Mouse (Mus musculus) midbrain, embryonic 14.5 days (tissue): Measurements from ENCODE around the gene Map6. TPM values are rescaled to one million over a fixed set of nuclear protein-coding genes. Genes with fewer than 3 reads are reported as not detected.
A peak's percentile ranks its signal among the peaks of the same experiment; 100 is the strongest.

Source experiments
- ATAC-seq: fragments of 200-750 bp; cut with Nextera tagmentation; 2 replicates; pipeline ENCODE4 v1.8.0; 2017; ENCODE audit warnings: moderate number of reproducible peaks, moderate library complexity; ENCODE audit not compliant: low FRiP score, low TSS enrichment
- DNase-seq: peaks from one replicate; pipeline ENCODE4 v3.0.0-alpha.2; 2015
- H3K27ac ChIP-seq: fragments of 300-500 bp; sonication (generic); replicated peaks from 2 replicates; pipeline ENCODE4 v1.5.1; 2014; ENCODE audit warnings: mild to moderate bottlenecking, low read depth, low read length, moderate library complexity
- H3K27me3 ChIP-seq: fragments of 300-500 bp; sonication (generic); 2 replicates; pipeline ENCODE4 v1.6.1; 2014; ENCODE audit warnings: low read length, control low read depth, mixed read lengths; ENCODE audit not compliant: control insufficient read depth, insufficient read depth
- H3K36me3 ChIP-seq: fragments of 300-500 bp; sonication (generic); 2 replicates; pipeline ENCODE4 v1.6.1; 2014; ENCODE audit warnings: low read length, control low read depth; ENCODE audit not compliant: control insufficient read depth, insufficient read depth
- H3K4me1 ChIP-seq: fragments of 300-500 bp; sonication (generic); 2 replicates; pipeline ENCODE4 v1.6.1; 2014; ENCODE audit warnings: mild to moderate bottlenecking, antibody characterized with exemption, low read length, control low read depth; ENCODE audit not compliant: control insufficient read depth, insufficient read depth
- H3K4me2 ChIP-seq: fragments of 300-500 bp; sonication (generic); 2 replicates; pipeline ENCODE4 v1.6.1; 2014; ENCODE audit warnings: mild to moderate bottlenecking, low read length, moderate library complexity
- H3K4me3 ChIP-seq: fragments of 300-500 bp; sonication (generic); replicated peaks from 2 replicates; pipeline ENCODE4 v1.5.1; 2014; ENCODE audit warnings: low read depth, low read length
- H3K9ac ChIP-seq: fragments of 300-500 bp; sonication (generic); replicated peaks from 2 replicates; pipeline ENCODE4 v1.6.1; 2014; ENCODE audit warnings: mild to moderate bottlenecking, low read length, moderate library complexity
- H3K9me3 ChIP-seq: fragments of 300-500 bp; sonication (generic); 2 replicates; pipeline ENCODE4 v1.6.1; 2016; ENCODE audit warnings: low read length, control low read depth, mixed read lengths; ENCODE audit not compliant: control insufficient read depth
- WGBS: fragments of 180-500 bp; shearing (Covaris S2); extraction: QIAGEN DNeasy Blood & Tissue Kit; methylation state at CpG from one replicate; pipeline ENCODE4 v1.1.7; 2014; 5-methylcytosine and 5-hydroxymethylcytosine counted together
- polyA plus RNA-seq: library from polyadenylated mRNA; unstranded; fragments of >200 nt; fragmentation: Nextera tagmentation; extraction: Ambion mirVana; gene quantifications from 2 replicates; pipeline ENCODE4 v1.2.1, GENCODE M21; 2014

The Map6 gene
- polyA plus RNA-seq, 1 experiment from 2014 or later: 102 TPM

DNA sequence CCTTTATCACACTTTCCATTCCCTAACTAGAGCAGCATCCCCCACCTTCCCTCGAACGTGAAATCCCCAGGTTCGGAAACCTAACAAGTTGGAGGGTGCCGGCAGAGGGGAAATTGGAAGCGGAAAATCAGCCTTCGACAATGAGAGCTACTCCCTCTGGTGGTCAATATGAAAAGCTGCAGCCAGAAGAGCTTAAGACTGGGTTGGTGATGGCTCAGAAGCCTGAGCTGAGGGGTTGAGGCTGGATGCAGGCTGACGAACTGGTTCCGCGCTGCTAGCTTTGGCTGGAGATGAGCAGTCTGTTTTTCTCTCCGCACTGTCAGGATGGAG lies 17.7 kb upstream of the Map6 start:
- peak; percentile 57; the same call in 1 of the 2 replicates for ATAC-seq
- Histone ChIP-seq H3K27ac (no peak overlapping the region), H3K9ac (no peak overlapping the region), H3K4me1 (no peaks in the 10 kb centered on the region), H3K9me3 (no peaks in the 10 kb centered on the region), H3K27me3 (no peaks in the 10 kb centered on the region; the same call in 1 of the 2 replicates), H3K4me3 (peak overlapping the region; percentile 34), H3K4me2 (peak overlapping the region; percentile 60), H3K36me3 (no peaks in the 10 kb centered on the region)
- 1% methylated on average over 10 of the region's 10 CpGs for WGBS
- peak; percentile 94 for DNase-seq

- Histone ChIP-seq H3K27ac (no peak overlapping the region), H3K4me3 (no peak overlapping the region), H3K27me3 (no peaks in the 10 kb centered on the region; the same call in 1 of the 2 replicates), H3K9ac (no peak overlapping the region), H3K36me3 (no peaks in the 10 kb centered on the region), H3K4me1 (no peaks in the 10 kb centered on the region), H3K4me2 (no peak overlapping the region), H3K9me3 (no peaks in the 10 kb centered on the region)
- WGBS: 36% methylated on average over 9 of the region's 9 CpGs
- ATAC-seq (no peak), DNase-seq (no peak)
Observed at GRCm38 (mm10) chr7:99250386-99250785, 16.9 kb upstream of the Map6 start.

DNA sequence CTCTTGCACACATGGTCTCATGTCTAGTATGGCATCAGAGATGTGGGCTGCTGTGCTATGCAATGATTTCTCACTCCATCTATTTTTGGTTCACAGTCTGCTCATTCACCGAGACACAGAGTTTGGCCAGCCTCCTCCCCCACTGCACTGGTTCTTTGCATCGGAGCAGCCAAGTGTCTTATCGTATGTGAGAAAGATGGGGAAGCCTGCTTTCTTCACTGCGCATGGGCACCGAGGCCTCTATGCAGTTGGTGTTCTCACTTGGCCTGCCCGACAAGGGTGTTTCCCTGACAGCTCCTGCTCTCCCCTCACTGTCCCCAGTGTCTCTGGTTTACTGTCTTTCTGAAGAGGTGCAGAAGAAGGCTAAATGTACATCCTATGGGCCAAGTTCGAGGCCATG lies 12.2 kb upstream of the Map6 start:
- ATAC-seq (no peak), DNase-seq (no peak)
- no peak overlapping the region for H3K27ac ChIP-seq
- H3K9ac ChIP-seq: no peak overlapping the region
- no peak overlapping the region for H3K4me3 ChIP-seq
- WGBS: 91% methylated on average over 7 of the region's 7 CpGs
- no peak overlapping the region for H3K4me2 ChIP-seq
- no peaks in the 10 kb centered on the region for H3K27me3 ChIP-seq
- H3K4me1 ChIP-seq: no peaks in the 10 kb centered on the region
- no peaks in the 10 kb centered on the region for H3K9me3 ChIP-seq
- H3K36me3 ChIP-seq: no peaks in the 10 kb centered on the region

DNA sequence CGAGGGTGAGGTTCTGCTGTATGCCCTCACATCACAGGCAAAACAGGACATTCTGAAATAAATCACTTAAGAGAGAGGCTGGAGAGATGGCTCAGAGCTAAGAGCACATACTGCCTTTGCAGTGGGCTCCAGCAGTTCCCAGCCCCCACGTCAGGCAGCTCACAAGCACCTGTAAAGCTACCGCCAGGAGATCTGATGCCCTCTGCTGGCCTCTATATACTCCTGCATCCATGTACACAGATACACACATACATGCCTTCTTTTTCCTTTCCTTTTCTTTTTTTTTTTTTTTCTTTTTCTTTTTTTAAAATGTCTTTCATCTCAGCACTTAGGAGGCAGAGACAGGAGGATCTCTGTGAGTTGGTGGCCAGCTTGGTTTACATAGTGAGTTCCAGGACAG lies 5.3 kb upstream of the Map6 start:
- Histone ChIP-seq H3K27me3 (no peaks in the 10 kb centered on the region), H3K4me1 (no peaks in the 10 kb centered on the region), H3K9me3 (no peaks in the 10 kb centered on the region), H3K4me2 (no peak overlapping the region), H3K27ac (no peak overlapping the region), H3K9ac (no peak overlapping the region), H3K36me3 (no peaks in the 10 kb centered on the region), H3K4me3 (no peak overlapping the region)
- ATAC-seq: no peak
- WGBS: 50% methylated on average over 3 of the region's 3 CpGs
- DNase-seq: no peak

DNA sequence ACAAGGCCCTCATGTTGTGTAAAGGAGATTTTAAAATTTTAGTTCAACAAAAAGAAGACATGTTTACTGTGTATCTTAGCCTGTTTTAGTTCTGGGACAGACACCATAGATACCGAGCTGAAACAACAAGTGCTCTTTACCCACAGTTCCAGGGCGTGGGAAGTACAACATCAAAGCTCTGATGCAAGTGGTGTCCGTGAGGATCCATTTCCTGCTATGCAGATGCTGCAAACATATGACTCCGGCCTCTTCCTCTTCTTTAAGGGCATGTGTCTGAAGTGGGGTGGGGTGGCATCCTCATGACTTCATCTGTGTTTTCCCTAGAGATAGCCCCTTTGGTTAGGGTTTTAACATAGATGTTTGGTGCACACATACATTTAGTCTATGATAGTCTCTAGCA lies 3.7 kb upstream of the Map6 start:
- no peak for DNase-seq
- WGBS: 78% methylated on average over 4 of the region's 4 CpGs
- no peak overlapping the region for H3K4me3 ChIP-seq
- ATAC-seq: no peak
- no peak overlapping the region for H3K4me2 ChIP-seq
- H3K9me3 ChIP-seq: no peaks in the 10 kb centered on the region
- H3K4me1 ChIP-seq: no peaks in the 10 kb centered on the region
- no peaks in the 10 kb centered on the region for H3K27me3 ChIP-seq
- H3K27ac ChIP-seq: no peak overlapping the region
- no peaks in the 10 kb centered on the region for H3K36me3 ChIP-seq
- H3K9ac ChIP-seq: no peak overlapping the region

- no peak overlapping the region for H3K4me2 ChIP-seq
Observed at GRCm38 (mm10) chr7:99264597-99264996, 2.6 kb upstream of the Map6 start.

GRCm38 (mm10) chr7:99267897-99268505 lies 754 bp downstream of the Map6 start:
- ATAC-seq (peak; percentile 89), DNase-seq (peak; percentile 95)
- peak overlapping the region; percentile 84 for H3K4me3 ChIP-seq
- peak overlapping the region; percentile 98 for H3K27ac ChIP-seq
- H3K36me3 ChIP-seq: 0 out of 2 replicates have a peak, but pooled peaks cover 4% of the 10 kb centered on the region
- under 1% methylated on average over 59 of the region's 59 CpGs for WGBS
- no peaks in the 10 kb centered on the region for H3K9me3 ChIP-seq
- peak overlapping the region; percentile 79 for H3K9ac ChIP-seq
- H3K27me3 ChIP-seq: no peaks in the 10 kb centered on the region
- H3K4me2 ChIP-seq: peak overlapping the region; percentile 97
- peaks cover 37% of the 10 kb centered on the region for H3K4me1 ChIP-seq

More at GRCm38 (mm10) chr7:99264597-99264996, 2.6 kb upstream of the Map6 start:
- Histone ChIP-seq H3K27ac (no peak overlapping the region), H3K9me3 (no peaks in the 10 kb centered on the region), H3K4me3 (no peak overlapping the region), H3K36me3 (no peaks in the 10 kb centered on the region), H3K27me3 (no peaks in the 10 kb centered on the region), H3K9ac (no peak overlapping the region), H3K4me1 (peaks cover 6% of the 10 kb centered on the region; the same call in 1 of the 2 replicates)
- ATAC-seq (no peak), DNase-seq (no peak)

- DNase-seq: no peak
- under 1% methylated on average over 29 of the region's 29 CpGs for WGBS
- Histone ChIP-seq H3K9me3 (no peaks in the 10 kb centered on the region), H3K4me2 (peak overlapping the region; percentile 97), H3K27me3 (no peaks in the 10 kb centered on the region), H3K36me3 (0 out of 2 replicates have a peak, but pooled peaks cover 4% of the 10 kb centered on the region), H3K4me3 (peak overlapping the region; percentile 84), H3K27ac (peak overlapping the region; percentile 98), H3K9ac (peak overlapping the region; percentile 79), H3K4me1 (peaks cover 42% of the 10 kb centered on the region)
- ATAC-seq: peak; percentile 17
Observed at GRCm38 (mm10) chr7:99268506-99268900, 1.3 kb downstream of the Map6 start.
